ENCODE assay signal across 10 mouse cellular contexts in genomic region chr1:90441134-90441868, GRCm38 (mm10).
DNase-seq lines count a peak whose midpoint lies in the region; ATAC-seq and TF ChIP-seq lines count a peak whose summit lies in the region.
"Had no signal": no experiment of that assay in that cellular context is flagged by ENCODE, and none has a peak within 500 bp of the region (broad histone marks: within the 10 kb centered on the region; RNA-seq: fewer than 3 reads in every experiment).

No protein-coding gene starts in this region.

- H3K4me2 ChIP-seq in kidney, postnatal 0 days (ENCODE audit: low read length), result no peak overlapping the region
- H3K4me2 ChIP-seq in hindbrain, embryonic 15.5 days, result no peak overlapping the region
- no peak overlapping the region for H3K4me2 ChIP-seq in neural tube, embryonic 11.5 days (ENCODE audit: low read depth)

- no peaks in the 10 kb centered on the region for H3K36me3 ChIP-seq in kidney, postnatal 0 days (ENCODE audit: insufficient read depth, low read length)
- no peaks in the 10 kb centered on the region for H3K36me3 ChIP-seq in hindbrain, embryonic 15.5 days
- H3K36me3 ChIP-seq in neural tube, embryonic 11.5 days (ENCODE audit: control insufficient read depth, insufficient read depth, low read length), result no peaks in the 10 kb centered on the region

- H3K27ac ChIP-seq in kidney, postnatal 0 days, result peak overlapping the region; percentile 36; the same call in 1 of the 2 replicates
- peak overlapping the region; percentile 11; the same call in 1 of the 2 replicates for H3K27ac ChIP-seq in hindbrain, embryonic 15.5 days (replicated peaks)
- H3K27ac ChIP-seq in neural tube, embryonic 11.5 days (ENCODE audit: low read depth, low read length), result no peak overlapping the region

- peak; percentile 67 for DNase-seq in kidney, postnatal 0 days (ENCODE audit: low spot score)
- DNase-seq in kidney, postnatal 14 days, result no peak
- peak; percentile 79 for DNase-seq in embryo, embryonic 10 days (ENCODE audit: low spot score)
- DNase-seq in neural tube, embryonic 11.5 days (ENCODE audit: low spot score), result peak; percentile 58
- DNase-seq in adrenal gland, postnatal 25 days, result no peak
- DNase-seq in yolk sac, embryonic 10.5 days (ENCODE audit: low spot score), result no peak
- DNase-seq in cerebellum, adult 9-10 months, result no peak
- DNase-seq: adrenal gland, postnatal 36 days; cerebellum, postnatal 25 days had no signal

- H3K27me3 ChIP-seq in kidney, postnatal 0 days (ENCODE audit: insufficient read depth, low read length), result no peaks in the 10 kb centered on the region
- H3K27me3 ChIP-seq in hindbrain, embryonic 15.5 days, result no peaks in the 10 kb centered on the region
- H3K27me3 ChIP-seq in neural tube, embryonic 11.5 days (ENCODE audit: control insufficient read depth, insufficient read depth, low read length), result no peaks in the 10 kb centered on the region

- H3K9ac ChIP-seq in kidney, postnatal 0 days (ENCODE audit: low read depth, low read length), result no peak overlapping the region
- no peak overlapping the region for H3K9ac ChIP-seq in hindbrain, embryonic 15.5 days
- H3K9ac ChIP-seq in neural tube, embryonic 11.5 days (ENCODE audit: low read length), result no peak overlapping the region

- TF ChIP-seq CTCF in kidney, postnatal 0 days (IDR thresholded peaks at IDR 0.05; ENCODE audit: low read depth), result no peak

- no peaks in the 10 kb centered on the region; the same call in 1 of the 2 replicates for H3K4me1 ChIP-seq in kidney, postnatal 0 days (replicated peaks; ENCODE audit: insufficient read depth, low read length)
- peaks cover 23% of the 10 kb centered on the region for H3K4me1 ChIP-seq in hindbrain, embryonic 15.5 days (replicated peaks)
- H3K4me1 ChIP-seq in neural tube, embryonic 11.5 days (ENCODE audit: control insufficient read depth, insufficient read depth, low read length), result peaks cover 14% of the 10 kb centered on the region

- 19% methylated on average over 10 of the region's 10 CpGs for WGBS in kidney, postnatal 0 days
- 28% methylated on average over 10 of the region's 10 CpGs for WGBS in hindbrain, embryonic 15.5 days
- WGBS in neural tube, embryonic 11.5 days, result 32% methylated on average over 10 of the region's 10 CpGs

- ATAC-seq in kidney, postnatal 0 days (replicated peaks; ENCODE audit: low FRiP score, low read depth), result peak; percentile 63; the same call in 1 of the 2 replicates
- no peak for ATAC-seq in hindbrain, embryonic 15.5 days (ENCODE audit: low FRiP score, low read depth)
- no peak; the same call in 1 of the 2 replicates for ATAC-seq in neural tube, embryonic 11.5 days (ENCODE audit: insufficient read depth, low FRiP score, low TSS enrichment)

- no peaks in the 10 kb centered on the region for H3K9me3 ChIP-seq in kidney, postnatal 0 days (replicated peaks; ENCODE audit: low read length)
- no peaks in the 10 kb centered on the region for H3K9me3 ChIP-seq in hindbrain, embryonic 15.5 days
- H3K9me3 ChIP-seq in neural tube, embryonic 11.5 days (ENCODE audit: control insufficient read depth, low read length), result no peaks in the 10 kb centered on the region

- H3K4me3 ChIP-seq in kidney, postnatal 0 days (replicated peaks; ENCODE audit: low read depth, low read length), result no peak overlapping the region
- H3K4me3 ChIP-seq in hindbrain, embryonic 15.5 days, result no peak overlapping the region
- H3K4me3 ChIP-seq in neural tube, embryonic 11.5 days (ENCODE audit: low read depth, low read length), result no peak overlapping the region

Comparison
In these comparisons a context has a peak if more than half of its experiments do, and no peak if none do; other contexts are left out.
1. DNase-seq: peak in kidney, postnatal 0 days (single experiment), embryo, embryonic 10 days (single experiment) and neural tube, embryonic 11.5 days (single experiment); none in kidney, postnatal 14 days (single experiment), adrenal gland, postnatal 25 days (single experiment), yolk sac, embryonic 10.5 days (single experiment) and cerebellum, adult 9-10 months (single experiment).